Mouse (Mus musculus): ENCODE data around the gene Mocs2. TPM values are rescaled to one million over a fixed set of nuclear protein-coding genes. Genes with fewer than 3 reads are reported as not detected.

Mocs2 gene
- 108 and 117 TPM in 2 replicates for polyA plus RNA-seq (2015; fragmentation: Nextera tagmentation; extraction: Ambion mirVana)

DNA sequence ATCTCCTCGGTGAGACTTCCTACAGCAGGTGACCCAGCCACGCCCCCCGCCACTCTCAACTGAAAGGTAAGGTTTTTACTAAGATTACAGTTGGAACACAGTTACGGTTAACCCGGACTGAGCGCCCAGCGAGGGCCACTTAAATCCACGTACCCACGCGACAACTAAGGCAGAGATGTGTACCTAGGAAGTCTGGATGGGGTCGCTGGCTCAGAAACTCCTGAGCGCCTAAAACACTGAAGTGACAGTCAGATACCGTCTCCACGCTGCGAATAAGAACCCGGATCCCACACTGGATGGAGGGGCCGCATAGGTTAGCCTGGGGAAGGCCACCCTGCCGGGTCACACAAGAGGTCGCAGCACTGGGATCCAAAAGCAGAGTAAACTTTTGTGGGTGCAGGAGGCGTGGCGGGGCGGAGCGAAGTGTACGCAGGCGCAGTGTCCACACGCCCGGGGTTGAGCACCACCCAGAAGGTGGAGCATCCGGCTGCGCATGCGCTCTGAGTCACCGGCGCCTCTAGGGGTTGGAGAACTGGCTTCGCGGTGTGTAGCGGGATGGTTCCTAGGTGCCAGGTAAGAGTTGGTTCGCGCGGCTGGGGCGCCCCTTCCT, at the start of gene Mocs2:
Gene Mocs2, plus strand, starts transcription at position 486 of the 610 bp plus-strand sequence.
- H3K27me3 ChIP-seq (replicated peaks), result 0 out of 2 replicates have a peak, but pooled peaks cover 2% of the 10 kb centered on the region
- H3K27ac ChIP-seq, result no peak within 1 kb of the TSS
- peak within 1 kb of the TSS; percentile 96 for H3K4me2 ChIP-seq
- H3K9me3 ChIP-seq, result no peaks in the 10 kb centered on the region
- H3K4me3 ChIP-seq, result peak within 1 kb of the TSS; percentile 65
- H3K4me1 ChIP-seq, result peaks cover 16% of the 10 kb centered on the region
- WGBS, result 1% methylated on average over 39 of the region's 39 CpGs
- ATAC-seq (replicated peaks), result peak; percentile 99
- no peaks in the 10 kb centered on the region for H3K36me3 ChIP-seq (replicated peaks)
- peak within 1 kb of the TSS; percentile 51 for H3K9ac ChIP-seq

DNA sequence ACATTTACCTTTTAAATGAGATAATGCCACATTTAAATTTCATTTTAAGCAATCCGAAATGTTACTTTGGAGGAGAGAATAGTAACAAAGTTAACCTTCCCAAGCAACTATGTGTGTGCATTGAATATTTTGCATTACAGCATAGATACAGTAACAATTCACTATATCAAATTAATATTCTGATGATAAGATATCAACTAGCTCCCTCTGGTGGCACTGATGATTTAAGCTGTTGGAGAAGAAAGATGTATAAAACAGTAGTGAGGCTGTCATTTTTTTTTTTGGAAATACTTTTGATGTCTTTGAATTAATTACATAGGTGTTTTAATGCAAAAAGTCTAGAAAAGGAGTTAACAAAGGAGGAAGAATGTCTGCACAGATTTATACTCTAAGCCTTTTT, 26.5 kb upstream of the Mocs2 start:
- Histone ChIP-seq H3K36me3 (replicated peaks) (no peaks in the 10 kb centered on the region), H3K27me3 (replicated peaks) (0 out of 2 replicates have a peak, but pooled peaks cover 2% of the 10 kb centered on the region), H3K9me3 (no peaks in the 10 kb centered on the region), H3K9ac (no peak overlapping the region), H3K4me1 (no peaks in the 10 kb centered on the region), H3K4me2 (no peak overlapping the region), H3K27ac (no peak overlapping the region), H3K4me3 (no peak overlapping the region)
- WGBS, result 92% methylated on average over 1 of the region's 1 CpGs
- ATAC-seq (replicated peaks), result no peak

DNA sequence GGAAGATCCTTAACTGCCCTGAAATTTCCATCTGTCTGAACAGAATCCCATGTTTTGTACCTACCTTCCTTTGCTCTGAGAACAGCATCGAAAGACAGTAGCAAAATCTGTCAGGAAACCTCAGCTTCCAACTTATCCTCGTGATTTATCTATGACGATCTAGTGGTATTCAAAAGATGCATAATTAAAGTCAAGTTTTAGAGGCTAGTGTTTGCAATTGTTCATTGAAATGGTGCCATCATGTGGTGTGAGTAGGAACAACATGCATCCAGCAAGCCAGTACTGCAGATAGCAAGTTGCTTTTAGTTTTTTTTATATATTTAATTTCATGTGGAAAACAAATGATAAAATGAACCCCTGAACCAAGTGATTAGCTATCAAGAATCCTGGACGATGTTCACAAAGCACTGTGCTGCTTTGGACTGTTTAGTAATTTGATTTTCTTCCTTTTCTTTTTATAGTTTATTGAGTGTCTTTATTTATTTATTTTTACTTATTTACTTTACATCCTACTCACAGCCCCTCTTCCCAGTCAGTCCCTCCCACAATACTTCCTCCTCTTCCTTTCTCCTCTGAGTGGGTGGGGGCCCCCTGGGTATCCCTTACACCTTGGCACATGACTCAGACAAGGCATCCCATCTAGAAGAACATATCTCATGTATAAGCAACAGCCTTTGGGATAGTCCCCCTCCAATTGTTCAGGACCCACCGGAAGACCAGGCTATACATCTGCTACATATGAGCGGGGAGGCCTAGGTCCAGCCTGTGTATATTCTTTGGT, 24.6 kb upstream of the Mocs2 start:
- ATAC-seq (replicated peaks), result peak; percentile 71
- Histone ChIP-seq H3K9ac (no peak overlapping the region), H3K4me3 (no peak overlapping the region), H3K27ac (no peak overlapping the region), H3K27me3 (replicated peaks) (0 out of 2 replicates have a peak, but pooled peaks cover 2% of the 10 kb centered on the region), H3K4me2 (no peak overlapping the region), H3K4me1 (no peaks in the 10 kb centered on the region), H3K9me3 (no peaks in the 10 kb centered on the region), H3K36me3 (replicated peaks) (no peaks in the 10 kb centered on the region)
- WGBS, result 46% methylated on average over 6 of the region's 6 CpGs

DNA sequence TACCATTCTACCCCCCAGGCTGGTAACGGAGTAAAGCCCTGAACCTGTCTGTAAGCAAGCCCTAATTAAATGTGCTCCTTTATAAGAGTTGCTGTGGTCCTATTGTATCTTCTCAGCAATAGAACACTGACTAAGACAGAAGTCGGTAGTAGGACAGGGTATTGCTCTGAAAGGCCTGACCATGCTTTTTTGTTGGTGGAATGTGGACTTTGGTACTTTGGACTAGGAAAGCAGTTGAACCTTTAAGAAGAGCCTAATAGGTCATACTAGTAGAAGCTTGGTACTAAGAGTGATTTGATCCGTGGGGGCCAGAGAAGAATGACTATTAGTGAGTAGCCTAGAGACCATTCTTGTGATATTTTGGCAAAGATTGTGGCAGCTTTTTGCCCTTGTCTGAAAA, 16.2 kb upstream of the Mocs2 start:
- Histone ChIP-seq H3K4me2 (no peak overlapping the region), H3K4me1 (no peaks in the 10 kb centered on the region), H3K27me3 (replicated peaks) (no peaks in the 10 kb centered on the region), H3K27ac (no peak overlapping the region), H3K36me3 (replicated peaks) (no peaks in the 10 kb centered on the region), H3K9me3 (no peaks in the 10 kb centered on the region), H3K4me3 (no peak overlapping the region), H3K9ac (no peak overlapping the region)
- WGBS, result 82% methylated on average over 3 of the region's 3 CpGs
- no peak for ATAC-seq (replicated peaks)

DNA sequence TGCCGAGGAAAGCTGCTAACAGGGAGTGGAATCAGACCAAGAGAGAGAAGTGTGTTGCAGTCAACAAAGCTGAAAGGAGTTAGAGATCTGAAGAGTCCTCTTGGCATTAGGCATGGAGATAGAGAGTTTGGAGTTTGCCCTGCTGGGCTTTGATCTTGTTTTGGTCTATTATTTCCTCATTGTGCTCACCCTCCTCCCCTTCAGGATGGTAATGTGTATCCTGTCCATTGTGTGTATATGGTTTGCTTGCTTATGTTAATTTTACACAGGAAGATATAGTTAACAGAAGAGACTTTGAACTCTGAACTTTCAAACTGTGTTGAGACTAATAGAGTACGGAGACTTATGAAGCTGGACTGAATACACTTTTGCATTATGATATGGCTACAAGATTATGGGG, 15.1 kb upstream of the Mocs2 start:
- Histone ChIP-seq H3K36me3 (replicated peaks) (no peaks in the 10 kb centered on the region), H3K4me2 (no peak overlapping the region)

DNA sequence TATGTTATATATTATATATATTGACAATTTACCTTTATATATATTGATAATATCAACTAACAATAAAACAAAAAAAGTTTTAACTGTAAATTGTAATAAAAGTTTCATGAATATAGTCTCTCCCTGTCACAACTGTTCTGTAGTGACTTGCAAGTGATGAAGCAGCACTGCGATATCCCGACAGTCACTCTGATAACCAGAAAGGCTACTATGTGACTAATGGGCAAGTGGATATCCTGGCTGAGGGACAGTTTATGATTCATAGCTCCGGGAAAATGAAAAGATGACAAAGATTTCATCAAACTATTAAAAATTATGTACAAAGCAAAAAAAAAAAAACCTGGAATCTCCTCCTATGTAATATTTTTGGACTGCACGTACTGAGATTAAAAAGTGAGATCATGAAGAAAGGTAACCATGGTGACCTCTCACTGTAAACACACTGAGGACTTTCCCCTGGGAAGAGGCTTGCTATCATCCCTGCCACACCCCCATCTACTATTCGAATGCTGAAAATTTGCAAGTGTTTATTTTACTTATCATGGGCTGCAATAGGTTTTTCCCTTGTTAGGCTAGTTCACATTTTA, 8.3 kb upstream of the Mocs2 start:
- H3K27me3 ChIP-seq (replicated peaks), result no peaks in the 10 kb centered on the region
- 84% methylated on average over 5 of the region's 5 CpGs for WGBS
- no peak for ATAC-seq (replicated peaks)

More for the DNA sequence above, 15.1 kb upstream of the Mocs2 start:
- 78% methylated on average over 2 of the region's 2 CpGs for WGBS
- H3K27me3 ChIP-seq (replicated peaks), result no peaks in the 10 kb centered on the region
- no peak overlapping the region for H3K27ac ChIP-seq
- no peaks in the 10 kb centered on the region for H3K9me3 ChIP-seq
- H3K9ac ChIP-seq, result no peak overlapping the region
- H3K4me1 ChIP-seq, result no peaks in the 10 kb centered on the region
- no peak overlapping the region for H3K4me3 ChIP-seq
- ATAC-seq (replicated peaks), result no peak

DNA sequence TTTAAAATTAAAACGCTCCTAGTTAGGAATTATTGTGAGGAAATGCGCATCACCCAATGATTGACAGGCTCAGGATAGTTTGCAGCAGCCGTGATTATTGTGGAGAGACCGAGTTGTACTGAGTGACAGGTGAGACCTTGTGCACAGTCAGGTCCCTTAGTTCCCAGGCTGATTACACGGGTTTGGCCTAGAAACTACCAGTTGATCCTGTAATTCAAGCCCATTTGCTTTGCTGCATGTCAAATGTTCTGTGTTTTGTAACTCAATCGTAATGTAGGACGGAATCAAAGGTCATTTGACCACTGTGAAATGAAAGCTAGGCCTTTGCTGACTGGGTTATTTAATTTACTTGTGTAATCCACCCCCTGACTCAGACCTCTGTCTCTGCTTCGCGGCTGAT, 477 bp downstream of the Mocs2 start:
- H3K4me1 ChIP-seq, result peaks cover 16% of the 10 kb centered on the region
- H3K9me3 ChIP-seq, result no peaks in the 10 kb centered on the region
- H3K27me3 ChIP-seq (replicated peaks), result 0 out of 2 replicates have a peak, but pooled peaks cover 2% of the 10 kb centered on the region
- no peak overlapping the region for H3K27ac ChIP-seq
- H3K4me3 ChIP-seq, result peak overlapping the region; percentile 65
- WGBS, result 23% methylated on average over 9 of the region's 9 CpGs
- ATAC-seq (replicated peaks), result peak; percentile 85
- no peaks in the 10 kb centered on the region for H3K36me3 ChIP-seq (replicated peaks)
- H3K9ac ChIP-seq, result peak overlapping the region; percentile 51
- peak overlapping the region; percentile 96 for H3K4me2 ChIP-seq

More for the DNA sequence above, 8.3 kb upstream of the Mocs2 start:
- Histone ChIP-seq H3K4me3 (no peak overlapping the region), H3K4me2 (no peak overlapping the region), H3K36me3 (replicated peaks) (no peaks in the 10 kb centered on the region), H3K9ac (no peak overlapping the region), H3K27ac (no peak overlapping the region), H3K4me1 (no peaks in the 10 kb centered on the region), H3K9me3 (no peaks in the 10 kb centered on the region)

DNA sequence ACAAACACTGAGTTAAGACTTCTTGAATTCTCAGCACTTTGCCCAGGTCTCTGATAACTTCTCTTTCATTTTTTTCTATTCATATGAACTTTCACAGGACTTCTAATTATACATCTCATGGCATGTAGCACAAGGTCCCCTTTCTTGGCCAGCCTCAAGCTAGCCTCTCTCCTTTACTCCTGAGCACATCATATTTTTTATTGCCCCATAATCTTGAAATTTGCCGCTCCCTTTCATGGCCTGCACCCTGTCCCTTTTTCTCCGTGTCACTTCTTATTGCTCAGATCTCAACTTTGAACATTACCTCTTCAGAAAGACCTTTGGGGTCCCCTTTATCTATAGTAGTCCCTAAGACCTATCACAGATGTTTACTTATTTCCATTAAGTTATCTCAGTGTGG, 4.8 kb downstream of the Mocs2 start:
- Histone ChIP-seq H3K4me2 (no peak overlapping the region), H3K27ac (no peak overlapping the region), H3K9ac (no peak overlapping the region), H3K9me3 (no peaks in the 10 kb centered on the region), H3K27me3 (replicated peaks) (no peaks in the 10 kb centered on the region), H3K4me3 (no peak overlapping the region), H3K36me3 (replicated peaks) (0 out of 2 replicates have a peak, but pooled peaks cover 4% of the 10 kb centered on the region), H3K4me1 (peaks cover 9% of the 10 kb centered on the region)
- 92% methylated on average over 2 of the region's 2 CpGs for WGBS
- no peak for ATAC-seq (replicated peaks)

DNA sequence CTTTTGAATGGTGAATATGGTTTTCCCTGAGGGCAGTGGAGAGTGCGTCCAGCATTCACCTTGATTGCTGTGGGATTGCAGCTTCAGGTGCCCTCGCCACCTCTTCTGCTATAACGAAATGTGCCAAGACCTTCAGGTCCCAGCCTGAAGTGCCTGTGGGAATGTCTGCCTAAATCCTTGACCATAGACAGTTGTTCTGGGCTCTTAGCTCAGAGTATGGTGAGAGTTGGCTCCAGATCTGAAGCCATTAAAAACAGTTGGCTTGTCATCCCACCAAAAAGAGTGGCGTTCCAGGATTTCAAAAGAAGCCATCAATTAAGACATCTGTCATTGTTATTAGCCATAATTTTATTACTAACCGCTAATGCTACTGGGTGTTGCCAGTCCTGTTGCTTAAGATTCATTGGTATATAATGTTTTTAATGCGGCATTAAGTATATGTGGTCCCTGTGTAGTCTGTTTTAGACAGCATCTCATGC, 7.4 kb downstream of the Mocs2 start:
- Histone ChIP-seq H3K4me1 (no peaks in the 10 kb centered on the region), H3K36me3 (replicated peaks) (0 out of 2 replicates have a peak, but pooled peaks cover 12% of the 10 kb centered on the region), H3K4me2 (no peak overlapping the region), H3K27me3 (replicated peaks) (no peaks in the 10 kb centered on the region), H3K9ac (no peak overlapping the region), H3K4me3 (no peak overlapping the region), H3K9me3 (no peaks in the 10 kb centered on the region), H3K27ac (no peak overlapping the region)
- WGBS, result 89% methylated on average over 6 of the region's 6 CpGs
- ATAC-seq (replicated peaks), result no peak

DNA sequence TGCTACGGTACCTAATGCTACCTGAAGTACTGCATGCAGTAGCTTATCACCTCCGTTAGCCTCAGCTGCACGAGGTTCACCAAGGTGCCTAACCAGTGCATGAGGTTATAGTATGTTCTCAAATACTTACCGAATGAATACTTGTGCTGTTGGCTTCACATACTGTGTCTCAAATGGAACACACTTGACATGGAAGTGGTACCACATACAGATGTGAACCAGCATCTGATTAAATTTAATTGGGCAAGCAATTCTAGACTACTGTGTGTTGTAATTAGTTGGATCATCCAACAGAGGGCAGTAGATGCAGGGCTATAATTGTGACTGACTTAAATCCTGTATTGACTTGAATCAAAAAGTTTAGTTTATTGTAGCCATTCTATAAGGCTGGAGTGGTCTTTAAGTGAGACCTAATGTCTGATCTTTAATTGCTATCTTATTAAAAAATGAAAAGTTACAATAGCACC, 13.4 kb downstream of the Mocs2 start:
- Histone ChIP-seq H3K4me1 (no peaks in the 10 kb centered on the region), H3K27ac (no peak overlapping the region), H3K4me3 (no peak overlapping the region), H3K9me3 (no peaks in the 10 kb centered on the region), H3K36me3 (replicated peaks) (0 out of 2 replicates have a peak, but pooled peaks cover 15% of the 10 kb centered on the region), H3K27me3 (replicated peaks) (no peaks in the 10 kb centered on the region), H3K9ac (no peak overlapping the region), H3K4me2 (no peak overlapping the region)
- 86% methylated on average over 4 of the region's 4 CpGs for WGBS
- ATAC-seq (replicated peaks), result peak; percentile 38

DNA sequence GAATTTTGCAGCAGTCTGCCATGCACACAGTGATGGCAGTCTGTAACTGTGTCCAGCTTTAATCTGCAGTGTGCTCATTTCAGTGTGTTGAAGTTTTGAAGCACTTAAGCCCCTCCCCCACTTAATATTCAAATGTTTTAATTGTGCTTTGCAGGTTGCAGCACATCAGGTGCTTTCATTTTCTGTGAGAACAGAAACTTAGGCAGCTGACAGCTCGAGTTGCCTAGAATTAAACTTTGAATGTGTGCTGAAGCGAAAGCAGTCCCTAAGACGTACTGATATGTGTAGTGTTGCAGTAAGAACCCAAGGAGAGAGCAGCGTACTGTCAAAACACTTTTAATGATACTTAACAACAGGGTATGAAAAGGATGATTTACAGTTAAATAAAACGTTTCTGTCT, 14.7 kb downstream of the Mocs2 start:
- Histone ChIP-seq H3K9me3 (no peaks in the 10 kb centered on the region), H3K27ac (no peak overlapping the region), H3K36me3 (replicated peaks) (0 out of 2 replicates have a peak, but pooled peaks cover 12% of the 10 kb centered on the region), H3K9ac (no peak overlapping the region), H3K27me3 (replicated peaks) (no peaks in the 10 kb centered on the region), H3K4me2 (no peak overlapping the region), H3K4me3 (no peak overlapping the region), H3K4me1 (no peaks in the 10 kb centered on the region)
- WGBS, result 71% methylated on average over 5 of the region's 5 CpGs
- no peak for ATAC-seq (replicated peaks)

DNA sequence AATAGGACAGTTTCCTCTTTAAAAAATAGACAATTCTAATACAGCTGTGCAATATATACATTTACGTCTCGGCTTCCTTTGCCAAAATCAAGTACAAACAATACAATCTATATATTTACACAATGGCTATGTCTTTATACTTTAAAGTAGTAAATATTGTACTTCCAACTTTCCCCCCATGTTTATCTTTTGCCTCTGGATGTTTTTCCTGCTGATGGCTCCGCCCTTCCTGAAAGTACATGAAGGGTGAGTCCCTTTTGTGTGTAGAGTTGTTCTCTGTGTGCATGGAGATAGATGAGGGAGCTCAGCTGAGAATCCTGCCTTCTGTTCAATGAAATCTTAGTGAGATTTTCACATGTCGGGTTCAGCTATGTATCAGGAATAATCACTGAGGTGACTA, 15.3 kb downstream of the Mocs2 start:
- H3K27ac ChIP-seq, result no peak overlapping the region
- no peaks in the 10 kb centered on the region for H3K4me1 ChIP-seq
- H3K36me3 ChIP-seq (replicated peaks), result 0 out of 2 replicates have a peak, but pooled peaks cover 6% of the 10 kb centered on the region
- H3K27me3 ChIP-seq (replicated peaks), result no peaks in the 10 kb centered on the region
- no peak overlapping the region for H3K4me2 ChIP-seq
- H3K9me3 ChIP-seq, result no peaks in the 10 kb centered on the region
- 87% methylated on average over 4 of the region's 4 CpGs for WGBS
- H3K4me3 ChIP-seq, result no peak overlapping the region
- no peak overlapping the region for H3K9ac ChIP-seq
- no peak for ATAC-seq (replicated peaks)

Data from midbrain, embryonic 15.5 days (tissue).